Mouse (Mus musculus): ENCODE measurements around the gene Glis2. TPM values are rescaled to one million over a fixed set of nuclear protein-coding genes. Genes with fewer than 3 reads are reported as not detected.

Glis2 gene
- total RNA-seq, 1 experiment from 2014 or later: 23.7 TPM

- no peak for DNase-seq
Observed at GRCm38 (mm10) chr16:4604293-4604837, 9.9 kb downstream of the Glis2 start.

GRCm38 (mm10) chr16:4605514-4606131 lies 11.1 kb downstream of the Glis2 start:
- DNase-seq: no peak

DNA sequence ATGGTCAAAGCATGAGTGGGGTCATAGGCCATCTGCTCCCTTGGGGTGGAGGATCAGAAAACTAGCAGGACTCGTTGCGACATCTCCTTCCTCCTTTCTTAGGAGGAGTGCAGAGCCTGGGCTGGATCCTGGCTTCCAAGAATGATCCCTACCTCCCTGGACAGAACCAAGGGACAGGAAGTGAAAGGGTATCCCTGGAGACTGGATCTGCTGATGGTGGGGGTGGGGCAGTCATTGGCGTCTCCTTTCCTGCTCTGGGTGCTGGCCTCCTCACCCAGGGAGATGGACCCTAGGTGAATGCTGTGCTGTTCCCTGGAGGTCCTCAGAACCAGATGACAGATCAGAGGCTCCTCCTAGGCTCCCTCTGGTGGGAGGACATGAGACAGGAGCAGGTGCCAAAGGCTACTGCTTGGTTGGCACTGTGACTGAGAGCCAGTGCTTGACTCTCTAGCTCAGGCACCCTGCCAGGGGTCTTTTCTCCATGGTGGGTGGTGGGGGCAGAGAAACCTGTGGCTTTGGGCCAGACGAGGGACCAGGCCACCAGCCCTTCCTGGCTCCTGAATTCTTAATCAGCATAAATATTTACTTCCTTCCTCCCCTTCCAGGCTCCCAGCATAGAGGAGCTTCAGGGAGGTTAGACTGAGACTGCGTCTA lies 12.0 kb downstream of the Glis2 start:
- peak; percentile 68 for DNase-seq

- DNase-seq: peak; percentile 90
Observed at GRCm38 (mm10) chr16:4607818-4608531, 13.5 kb downstream of the Glis2 start.

DNA sequence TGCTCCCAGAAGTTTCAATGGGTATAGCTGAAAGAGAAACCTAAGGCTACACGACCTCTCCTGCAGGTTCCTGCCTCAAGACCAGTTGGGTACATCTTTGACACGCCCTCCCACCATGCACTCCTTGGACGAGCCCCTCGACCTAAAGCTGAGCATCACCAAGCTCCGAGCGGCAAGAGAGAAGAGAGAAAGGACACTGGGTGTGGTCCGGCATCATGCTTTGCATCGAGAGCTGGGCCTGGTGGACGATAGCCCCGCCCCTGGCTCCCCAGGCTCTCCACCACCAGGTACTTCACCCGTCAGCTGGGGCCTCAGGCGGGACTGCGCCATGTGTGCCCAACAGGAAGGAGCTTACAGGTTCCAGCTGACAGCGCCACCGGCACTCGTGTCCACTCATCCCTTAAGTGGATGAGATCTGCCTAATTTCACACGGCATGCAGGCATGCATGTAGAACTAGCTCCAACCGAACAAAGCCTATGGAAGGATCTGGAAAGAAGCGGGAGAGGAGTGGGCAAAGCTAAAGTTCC lies 14.1 kb downstream of the Glis2 start:
- DNase-seq: no peak

GRCm38 (mm10) chr16:4611193-4611592 lies 16.7 kb downstream of the Glis2 start:
- no peak for DNase-seq

- no peak for DNase-seq
Observed at GRCm38 (mm10) chr16:4611676-4612075, 17.2 kb downstream of the Glis2 start.

- no peak for DNase-seq
Observed at GRCm38 (mm10) chr16:4613736-4614135, 19.2 kb downstream of the Glis2 start.

DNA sequence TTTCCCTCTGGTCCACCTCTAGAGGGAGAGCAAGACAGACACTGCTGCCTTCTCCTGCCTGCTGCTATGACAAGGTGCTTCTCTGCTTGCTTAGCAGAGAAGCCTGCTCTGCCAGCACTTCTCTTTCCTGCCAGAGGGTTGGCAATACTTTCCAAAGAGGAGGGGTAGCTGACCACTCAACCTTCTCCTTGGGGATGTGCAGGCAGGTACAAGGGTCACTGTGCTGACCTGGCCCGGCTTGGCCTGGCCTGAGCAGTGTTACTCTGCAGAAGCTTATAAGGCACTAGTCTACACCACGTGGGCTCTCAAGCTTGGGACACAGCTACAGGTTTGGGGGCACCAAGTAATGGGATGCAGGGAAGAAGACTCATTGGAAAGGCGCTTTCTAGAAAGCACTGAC lies 20.1 kb downstream of the Glis2 start:
- DNase-seq: no peak

DNA sequence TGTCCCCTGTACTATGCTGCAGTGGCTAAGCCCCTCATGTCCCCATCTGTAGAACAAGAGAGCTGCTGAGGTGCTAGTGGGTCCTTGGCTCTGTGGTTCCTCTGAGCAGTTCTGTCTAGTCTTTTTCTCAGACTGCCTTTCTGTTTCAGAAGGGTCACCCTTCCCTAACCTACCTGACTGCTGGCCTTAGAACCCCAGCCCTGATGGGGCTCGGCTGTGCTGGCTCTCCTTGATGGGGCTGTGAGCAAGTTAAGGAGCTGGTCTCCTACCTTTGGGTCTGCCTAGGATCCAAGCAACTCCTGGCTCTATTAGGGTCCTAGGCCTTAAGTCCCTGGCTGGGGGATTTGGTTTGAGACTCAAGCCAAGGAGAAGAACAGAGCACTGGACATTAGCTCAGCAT lies 20.8 kb downstream of the Glis2 start:
- no peak for DNase-seq

- no peak for DNase-seq
Observed at GRCm38 (mm10) chr16:4616829-4617228, 22.3 kb downstream of the Glis2 start.

DNA sequence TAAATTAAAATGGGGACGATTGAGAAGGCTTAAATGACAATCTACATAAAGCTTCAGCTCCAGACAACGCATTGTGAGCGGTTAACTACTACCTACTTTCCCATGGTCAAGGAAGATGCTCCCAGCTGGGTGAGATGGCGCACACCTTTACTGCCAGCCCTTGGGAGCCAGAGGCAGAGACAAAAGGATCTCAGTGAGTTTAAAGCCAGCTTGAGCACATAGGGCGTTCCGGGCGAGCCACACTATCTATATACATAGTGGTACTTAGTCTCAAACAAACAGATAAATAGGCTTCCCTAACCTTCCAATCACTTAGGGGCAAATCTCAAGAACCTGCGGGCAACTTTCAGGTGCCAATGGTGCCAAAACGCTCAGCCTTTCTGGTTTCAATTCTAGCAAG lies 29.6 kb downstream of the Glis2 start:
- DNase-seq: no peak

DNA sequence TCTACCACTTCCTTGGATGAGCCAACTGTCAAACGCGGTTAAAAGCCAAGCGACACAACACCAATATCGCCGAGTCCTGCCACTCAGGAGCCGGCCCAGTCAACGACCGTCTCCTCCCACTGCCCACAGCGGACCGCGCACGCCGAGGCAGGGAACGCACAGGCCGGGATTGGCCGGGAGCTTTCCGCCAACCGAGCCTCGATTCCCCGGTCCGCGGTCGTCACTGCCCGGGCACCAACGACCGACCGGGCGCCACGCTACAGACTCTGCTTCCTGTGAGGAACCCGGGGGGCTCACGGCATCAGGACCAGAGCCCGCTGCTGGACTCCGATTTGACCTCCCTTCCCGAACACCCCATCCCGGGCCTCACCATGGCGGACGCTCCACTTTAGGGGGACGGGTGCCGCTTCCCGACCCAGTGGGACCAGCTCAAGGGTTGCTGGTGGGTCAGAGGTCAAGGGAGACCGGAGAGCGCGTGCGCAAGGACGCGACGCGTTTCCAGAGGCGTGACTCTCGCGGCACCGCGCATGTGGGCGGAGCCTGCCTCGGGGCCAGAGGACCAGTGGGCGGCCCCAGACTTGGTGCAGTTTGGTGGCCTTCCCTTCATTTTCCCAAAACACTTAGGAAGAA lies 30.1 kb downstream of the Glis2 start, which contains the start of gene Pam16:
Gene Pam16, minus strand, starts transcription at position 508 of the 630 bp plus-strand sequence.
- DNase-seq: peak; percentile 97

DNA sequence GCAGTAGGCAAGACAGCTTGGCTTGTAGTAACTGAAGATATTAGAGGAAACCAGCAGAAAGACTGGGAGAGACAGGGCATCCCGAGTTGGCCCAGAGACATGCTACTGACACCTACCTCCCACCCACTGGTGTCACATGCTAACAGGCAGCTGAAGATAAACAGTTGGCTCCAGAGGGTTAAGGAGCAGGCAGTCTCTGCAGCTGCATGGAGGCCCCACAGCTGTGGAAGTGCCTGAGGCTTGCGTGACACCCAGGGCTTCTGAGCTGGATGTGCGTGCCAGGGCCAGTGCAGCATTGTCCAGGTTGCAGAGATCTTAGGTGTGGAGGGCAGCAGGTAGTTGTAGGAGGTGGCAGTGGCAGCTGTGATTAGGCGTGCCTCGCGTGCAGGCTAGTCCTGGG lies 32.6 kb downstream of the Glis2 start:
- no peak for DNase-seq

DNA sequence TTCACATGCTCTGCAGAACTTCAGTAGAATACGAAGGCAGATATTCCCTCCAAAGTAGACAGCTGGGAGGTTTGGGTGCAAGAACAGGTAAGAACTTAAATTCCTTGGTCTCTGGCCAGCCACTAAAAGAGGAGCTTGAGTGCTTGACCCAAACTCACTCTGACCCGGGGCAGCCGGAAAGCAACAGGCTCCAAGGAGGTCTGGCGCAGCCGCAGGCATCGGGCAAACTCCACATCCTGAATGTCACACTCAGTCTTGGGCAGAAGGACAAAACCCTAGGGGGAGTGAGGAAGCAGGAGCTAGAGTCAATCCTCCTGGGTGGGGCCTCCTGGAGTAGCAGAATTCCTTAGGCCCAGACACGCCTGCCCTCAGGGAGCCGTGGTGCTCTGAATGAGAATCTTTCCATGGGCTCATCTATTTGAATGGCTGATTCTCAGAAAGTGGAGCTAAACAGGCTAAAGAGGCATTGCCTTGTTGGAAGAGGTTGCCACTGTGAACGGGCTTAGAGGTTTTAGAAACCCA lies 34.4 kb downstream of the Glis2 start:
- no peak for DNase-seq

DNA sequence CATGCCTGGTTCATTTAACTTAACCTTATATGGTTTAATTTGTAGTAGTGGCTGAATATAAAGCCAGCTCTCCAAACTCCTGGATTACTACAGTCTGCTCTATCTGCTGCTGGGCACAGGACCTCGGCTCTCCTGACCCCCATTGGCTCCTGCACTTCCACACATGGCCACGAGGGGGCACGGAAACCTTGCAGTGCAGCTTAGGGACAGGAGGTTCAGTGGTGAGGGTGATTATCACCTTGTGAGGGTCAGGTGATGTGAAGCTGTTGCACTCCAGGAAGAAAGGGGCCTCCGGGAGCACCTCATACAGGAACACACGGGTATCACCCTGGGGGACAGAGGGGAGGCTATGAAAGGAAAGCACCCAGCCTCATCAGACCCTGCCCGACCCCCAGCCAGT lies 35.4 kb downstream of the Glis2 start:
- DNase-seq: peak; percentile 92

- no peak for DNase-seq
Observed at GRCm38 (mm10) chr16:4632050-4632449, 37.5 kb downstream of the Glis2 start.

- no peak for DNase-seq
Observed at GRCm38 (mm10) chr16:4633661-4634060, 39.1 kb downstream of the Glis2 start.

DNA sequence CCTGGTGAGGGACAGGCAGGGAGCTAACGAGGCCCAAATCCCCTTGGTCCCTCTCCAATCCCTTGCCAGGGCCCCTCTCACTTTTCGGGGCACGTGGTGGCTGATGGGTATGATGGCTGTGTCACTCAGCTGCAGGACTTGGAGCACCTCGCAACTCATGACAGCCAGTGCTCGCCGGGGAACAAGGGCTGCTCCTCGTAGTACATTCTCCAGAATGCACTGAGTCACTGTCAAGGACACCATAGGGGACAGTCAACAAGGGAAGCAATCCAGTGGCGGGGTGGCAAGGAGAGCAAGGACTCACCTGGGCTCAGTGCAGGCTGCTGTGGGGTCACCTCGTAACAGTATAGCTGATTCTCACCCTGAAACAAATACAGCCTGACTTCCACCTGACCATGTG lies 40.2 kb downstream of the Glis2 start:
- no peak for DNase-seq

GRCm38 (mm10) chr16:4635760-4636159 lies 41.2 kb downstream of the Glis2 start:
- no peak for DNase-seq

DNA sequence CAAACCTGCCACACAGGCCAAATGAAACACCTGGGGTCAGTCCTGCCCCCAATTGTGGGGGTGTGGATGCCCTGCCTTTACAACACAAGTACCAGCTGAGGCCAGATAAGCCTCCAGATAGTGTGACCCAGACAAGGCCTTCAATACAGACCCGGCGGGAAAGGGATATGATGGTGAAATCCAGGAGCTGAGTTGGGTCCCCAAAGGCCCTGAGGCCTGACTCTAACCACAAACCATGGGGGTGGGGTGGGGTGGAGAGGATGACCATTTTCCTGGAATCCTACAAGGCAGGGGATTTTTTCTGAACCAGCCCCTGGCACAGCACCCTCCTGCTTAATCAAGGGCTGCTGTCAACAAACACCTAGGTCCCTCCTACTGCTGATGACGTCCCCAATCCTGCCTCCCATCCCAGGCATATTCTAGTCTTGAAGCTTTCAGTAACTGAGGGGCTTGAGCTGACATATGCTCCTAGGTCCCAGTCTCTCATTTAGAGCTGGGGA lies 44.4 kb downstream of the Glis2 start:
- no peak for DNase-seq

- DNase-seq: peak; percentile 93
Observed at GRCm38 (mm10) chr16:4639831-4640237, 45.3 kb downstream of the Glis2 start, which contains the start of the genes Vasn and Dnaja3. Vasn (plus strand) TSS chr16:4639941. Dnaja3 (plus strand) TSS chr16:4639989.
